Mouse (Mus musculus): Measurements from ENCODE around the gene Best1. TPM values are rescaled to one million over a fixed set of nuclear protein-coding genes. Genes with fewer than 3 reads are reported as not detected.

The Best1 gene
- total RNA-seq (2018; cell fraction: chromatin; rRNA removed): 1 to 10 TPM in 8 of 26 experiments, under 1 TPM in 17, not detected in 1; 0.25 to 4.7 (median 0.74) TPM
- total RNA-seq (2018; cell fraction: cytosol; rRNA removed): 1 to 10 TPM in 9 of 26 experiments, under 1 TPM in 17; 0.35 to 1.7 (median 0.84) TPM
- total RNA-seq (2018; cell fraction: nucleus; rRNA removed): 1 to 10 TPM in 13 of 26 experiments, under 1 TPM in 12, not detected in 1; 0.34 to 3.0 (median 1.1) TPM
- 0.11 to 1.8 TPM (median 0.22 TPM) in 3 replicates for polyA plus RNA-seq (2018)

DNA sequence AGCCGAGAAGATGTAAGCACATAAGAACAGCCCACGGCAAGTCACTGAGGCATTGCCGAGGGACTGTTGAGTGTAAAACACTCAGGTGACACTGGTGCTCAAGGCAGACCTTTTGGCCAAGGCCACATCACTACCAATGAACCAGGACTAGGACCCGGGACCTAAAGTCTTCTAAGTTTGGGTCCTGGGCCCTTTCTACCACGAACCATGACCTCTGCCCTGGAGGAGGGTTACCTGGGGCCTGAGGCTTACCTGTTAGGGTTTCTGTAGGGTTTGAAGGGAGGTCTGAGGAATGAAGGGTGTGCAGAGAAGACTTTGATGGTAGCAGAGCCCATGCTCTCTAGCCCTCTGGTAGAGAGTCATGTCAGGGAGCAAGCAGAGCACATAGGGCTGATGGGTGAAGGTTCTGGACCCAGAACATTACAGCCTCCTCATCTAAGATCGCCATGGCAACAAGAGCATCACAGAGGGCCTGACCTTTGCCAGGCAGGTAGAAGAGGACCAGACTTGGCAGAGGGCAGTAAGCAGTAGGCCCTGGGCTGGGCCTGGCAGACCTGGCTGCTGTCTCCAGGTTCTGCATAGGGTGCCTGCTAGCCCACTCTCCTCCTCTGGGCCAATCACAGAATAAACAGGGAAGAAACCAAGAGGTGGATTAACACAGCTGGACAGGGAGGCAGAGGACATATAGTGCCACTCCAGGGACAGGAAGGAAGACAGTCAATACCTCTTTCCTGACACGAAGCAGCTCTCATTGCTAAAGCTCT, at the start of gene Best1, which contains the start of gene Rab3il1:
TSS of gene Best1 (minus strand) at position 428 of the 764 bp plus-strand sequence.
TSS of gene Rab3il1 (plus strand) at position 464 of the 764 bp plus-strand sequence.
- Histone ChIP-seq H3K36me3 (ENCODE audit: inconsistent target) (no peaks in the 10 kb centered on the region), H3K4me3 (ENCODE audit: inconsistent target) (no peak within 1 kb of the TSS), H3K27ac (no peak within 1 kb of the TSS), H3K79me2 (ENCODE audit: inconsistent target) (no peaks in the 10 kb centered on the region)
- 87% methylated on average over 7 of the region's 7 CpGs for WGBS (ENCODE audit: missing documents)

DNA sequence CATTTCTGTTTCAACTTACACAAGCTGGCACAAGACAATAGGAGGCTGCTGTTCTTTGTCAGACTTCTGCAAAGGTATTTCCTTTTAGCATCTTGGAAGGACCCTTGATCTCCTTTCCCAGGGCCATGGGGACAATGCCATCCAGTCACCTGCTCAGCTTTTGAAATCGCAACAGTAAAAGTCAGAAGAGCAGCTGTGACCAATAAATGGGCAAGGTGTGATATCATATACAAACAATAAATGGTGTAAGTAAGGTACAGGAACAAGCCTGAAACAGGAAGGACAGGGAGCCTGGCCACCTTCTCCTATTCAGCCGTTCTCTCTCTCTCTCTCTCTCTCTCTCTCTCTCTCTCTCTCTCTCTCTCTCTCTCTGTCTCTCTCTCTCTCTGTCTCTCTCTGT, 49.0 kb upstream of the Best1 start:
- no peaks in the 10 kb centered on the region for H3K79me2 ChIP-seq (ENCODE audit: inconsistent target)
- no CpG with 5 or more reads among the region's 2 CpGs for WGBS (ENCODE audit: missing documents)
- H3K27ac ChIP-seq: no peak overlapping the region
- no peak overlapping the region for H3K4me3 ChIP-seq (ENCODE audit: inconsistent target)
- H3K36me3 ChIP-seq (ENCODE audit: inconsistent target): no peaks in the 10 kb centered on the region; the same call in 1 of the 2 replicates

DNA sequence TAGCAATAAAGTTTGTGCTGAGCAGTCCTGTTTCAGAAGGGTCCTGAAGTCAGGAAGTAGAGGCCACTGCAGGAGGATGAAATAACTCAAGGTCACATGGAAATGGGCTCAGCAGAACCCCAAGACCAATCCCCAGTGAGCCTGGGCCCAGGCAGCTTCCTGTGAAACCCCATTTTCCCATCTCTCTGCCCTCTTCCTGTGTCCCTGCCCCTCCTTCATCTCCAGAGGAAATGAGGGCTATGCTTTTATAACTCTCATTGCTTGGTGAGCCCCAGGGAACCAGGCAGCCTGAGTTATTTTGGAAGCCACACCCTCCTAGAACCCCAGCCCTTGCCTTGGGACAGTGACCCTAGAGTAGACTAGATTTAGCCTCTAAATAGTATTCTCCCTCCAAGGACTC, 48.1 kb upstream of the Best1 start:
- Histone ChIP-seq H3K4me3 (ENCODE audit: inconsistent target) (no peak overlapping the region), H3K36me3 (ENCODE audit: inconsistent target) (no peaks in the 10 kb centered on the region; the same call in 1 of the 2 replicates), H3K79me2 (ENCODE audit: inconsistent target) (no peaks in the 10 kb centered on the region), H3K27ac (no peak overlapping the region)

DNA sequence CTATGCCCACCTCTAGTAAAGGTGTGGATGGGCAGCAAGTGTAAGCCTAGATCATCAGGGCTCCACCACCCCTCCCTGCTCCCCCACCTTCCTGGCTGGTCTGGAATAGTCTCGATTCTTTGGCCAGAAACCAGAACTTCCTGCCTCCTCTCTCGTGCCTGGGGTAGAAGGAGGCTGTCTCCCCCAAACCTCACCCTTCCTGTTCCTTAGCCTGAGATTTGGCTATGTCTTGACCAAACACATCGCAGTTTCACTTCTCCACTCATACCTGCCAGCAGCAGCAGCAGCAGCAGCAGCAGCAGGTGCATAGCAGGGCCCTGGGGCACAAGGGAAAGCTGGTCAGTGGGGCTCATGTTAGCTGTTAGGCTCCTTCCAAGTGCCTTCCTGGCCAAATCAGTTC, 45.5 kb upstream of the Best1 start:
- H3K4me3 ChIP-seq (ENCODE audit: inconsistent target): no peak overlapping the region
- no peaks in the 10 kb centered on the region for H3K79me2 ChIP-seq (ENCODE audit: inconsistent target)
- H3K36me3 ChIP-seq (ENCODE audit: inconsistent target): no peaks in the 10 kb centered on the region
- H3K27ac ChIP-seq: no peak overlapping the region
- WGBS (ENCODE audit: missing documents): 10% methylated on average over 3 of the region's 3 CpGs

DNA sequence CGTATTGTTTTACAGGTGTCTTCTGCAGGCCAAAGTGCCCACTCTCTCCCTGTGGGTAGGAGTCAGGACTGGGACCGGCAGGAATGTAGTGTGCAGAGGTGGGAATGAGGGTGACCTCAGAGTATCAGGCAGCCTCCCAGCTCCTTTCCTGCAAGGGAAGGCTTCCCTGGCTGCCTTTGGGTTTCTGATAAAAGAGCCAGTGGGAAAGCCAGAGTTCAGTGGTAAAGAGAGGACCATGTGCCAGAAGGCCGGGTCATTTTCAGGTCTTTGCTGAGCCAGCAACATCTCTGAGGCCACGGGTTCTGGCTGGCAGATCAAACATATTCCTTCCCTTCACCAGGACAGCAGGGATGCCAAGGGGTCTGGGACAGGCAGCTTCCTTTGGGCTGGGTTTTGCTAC, 44.9 kb upstream of the Best1 start:
- no peaks in the 10 kb centered on the region for H3K79me2 ChIP-seq (ENCODE audit: inconsistent target)
- H3K4me3 ChIP-seq (ENCODE audit: inconsistent target): no peak overlapping the region
- H3K27ac ChIP-seq: no peak overlapping the region
- 55% methylated on average over 3 of the region's 4 CpGs for WGBS (ENCODE audit: missing documents)
- H3K36me3 ChIP-seq (ENCODE audit: inconsistent target): no peaks in the 10 kb centered on the region

- WGBS (ENCODE audit: missing documents): 90% methylated on average over 2 of the region's 2 CpGs
- no peak overlapping the region for H3K4me3 ChIP-seq (ENCODE audit: inconsistent target)
- no peaks in the 10 kb centered on the region for H3K36me3 ChIP-seq (ENCODE audit: inconsistent target)
- H3K27ac ChIP-seq: no peak overlapping the region
- H3K79me2 ChIP-seq (ENCODE audit: inconsistent target): no peaks in the 10 kb centered on the region
Observed at GRCm38 (mm10) chr19:10045707-10046106, 44.3 kb upstream of the Best1 start.

- Histone ChIP-seq H3K36me3 (ENCODE audit: inconsistent target) (0 out of 2 replicates have a peak, but pooled peaks cover 5% of the 10 kb centered on the region), H3K4me3 (ENCODE audit: inconsistent target) (no peak overlapping the region), H3K79me2 (ENCODE audit: inconsistent target) (no peaks in the 10 kb centered on the region), H3K27ac (no peak overlapping the region)
Observed at GRCm38 (mm10) chr19:10043643-10044042, 42.2 kb upstream of the Best1 start.

- Histone ChIP-seq H3K4me3 (ENCODE audit: inconsistent target) (no peak overlapping the region), H3K79me2 (ENCODE audit: inconsistent target) (no peaks in the 10 kb centered on the region), H3K27ac (no peak overlapping the region), H3K36me3 (ENCODE audit: inconsistent target) (peaks cover 13% of the 10 kb centered on the region)
- WGBS (ENCODE audit: missing documents): 87% methylated on average over 4 of the region's 4 CpGs
Observed at GRCm38 (mm10) chr19:10042816-10043215, 41.4 kb upstream of the Best1 start.

DNA sequence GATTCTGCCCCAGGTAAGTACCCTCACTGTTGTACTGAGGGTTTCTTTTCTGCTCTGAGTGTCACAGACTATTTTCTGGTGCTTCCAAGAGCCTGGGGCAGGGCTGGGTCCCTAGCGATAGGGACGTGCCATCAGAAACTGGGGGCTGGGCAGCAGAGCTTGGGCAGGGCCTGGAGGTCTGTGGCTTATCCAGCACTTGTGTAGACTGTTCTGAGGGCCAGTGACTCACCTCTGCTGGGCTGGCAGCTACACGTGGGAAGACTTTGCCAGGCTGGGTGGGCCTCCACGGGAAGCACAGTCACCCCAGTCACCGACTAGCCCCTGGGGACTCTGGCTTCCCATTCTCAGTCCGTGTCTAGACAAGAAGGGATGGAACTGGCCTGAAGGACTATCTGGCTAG, 40.8 kb upstream of the Best1 start:
- 59% methylated on average over 6 of the region's 6 CpGs for WGBS (ENCODE audit: missing documents)

GRCm38 (mm10) chr19:10041388-10042148, 40.1 kb upstream of the Best1 start, which contains the start of gene Fads3:
Gene Fads3 (plus strand): TSS chr19:10041569.
- H3K36me3 ChIP-seq (ENCODE audit: inconsistent target): peaks cover 23% of the 10 kb centered on the region
- no peaks in the 10 kb centered on the region for H3K79me2 ChIP-seq (ENCODE audit: inconsistent target)
- peak within 1 kb of the TSS; percentile 20; the same call in 1 of the 2 replicates for H3K4me3 ChIP-seq (ENCODE audit: inconsistent target)
- 3% methylated on average over 42 of the region's 69 CpGs for WGBS (ENCODE audit: missing documents)
- no peak within 1 kb of the TSS for H3K27ac ChIP-seq

More for the DNA sequence above, 40.8 kb upstream of the Best1 start:
- Histone ChIP-seq H3K36me3 (ENCODE audit: inconsistent target) (peaks cover 17% of the 10 kb centered on the region), H3K4me3 (ENCODE audit: inconsistent target) (peak overlapping the region; percentile 20; the same call in 1 of the 2 replicates), H3K27ac (no peak overlapping the region), H3K79me2 (ENCODE audit: inconsistent target) (no peaks in the 10 kb centered on the region)

DNA sequence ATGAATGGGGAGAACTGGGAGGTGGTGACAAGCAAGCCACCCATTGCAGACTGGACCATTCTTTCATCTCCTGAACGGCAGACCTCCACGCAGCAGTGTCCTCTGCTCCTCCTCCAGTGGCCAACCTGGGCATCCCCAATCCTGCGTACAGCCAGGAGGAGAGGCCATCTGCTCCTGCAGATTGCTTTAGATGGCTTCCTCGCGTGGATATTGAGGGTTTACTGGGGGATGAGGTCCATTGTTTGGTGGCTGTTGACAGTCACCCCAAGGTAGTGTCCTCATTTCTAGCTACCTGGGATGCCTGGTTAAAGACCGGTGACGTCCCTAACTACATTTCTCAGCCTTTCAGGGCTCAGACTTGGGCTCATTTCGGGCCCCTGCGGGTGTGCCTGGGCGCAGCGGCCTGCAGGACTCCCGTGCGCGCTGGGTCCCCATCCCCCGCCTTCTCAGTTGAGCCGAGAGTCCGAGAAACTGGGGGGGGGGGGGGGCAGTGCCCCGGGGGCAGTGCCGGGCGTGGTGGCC, 39.5 kb upstream of the Best1 start:
- 37% methylated on average over 20 of the region's 20 CpGs for WGBS (ENCODE audit: missing documents)
- H3K79me2 ChIP-seq (ENCODE audit: inconsistent target): no peaks in the 10 kb centered on the region

DNA sequence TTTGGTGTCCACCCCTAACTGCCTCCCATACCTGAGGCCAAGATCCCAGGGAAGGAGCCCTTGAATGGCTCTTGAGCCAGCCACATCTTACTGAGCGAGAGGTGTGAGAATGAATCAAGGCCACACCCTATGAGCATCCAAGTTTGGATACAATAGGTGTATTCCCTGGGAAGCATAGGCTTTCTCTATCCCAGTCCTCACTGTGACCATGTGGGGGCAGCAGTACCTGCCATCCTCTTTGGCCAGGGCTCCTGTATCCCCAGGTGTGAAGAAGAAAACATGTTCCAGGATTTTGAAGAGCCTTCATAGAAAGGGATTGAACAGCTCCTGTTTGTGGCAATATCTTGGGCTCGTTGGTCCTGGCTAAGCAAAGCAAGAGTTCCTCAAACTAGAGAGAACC, 38.2 kb upstream of the Best1 start:
- Histone ChIP-seq H3K36me3 (ENCODE audit: inconsistent target) (peaks cover 43% of the 10 kb centered on the region), H3K27ac (no peak overlapping the region), H3K4me3 (ENCODE audit: inconsistent target) (no peak overlapping the region), H3K79me2 (ENCODE audit: inconsistent target) (no peaks in the 10 kb centered on the region)
- 73% methylated on average over 2 of the region's 2 CpGs for WGBS (ENCODE audit: missing documents)

More for the DNA sequence above, 39.5 kb upstream of the Best1 start:
- H3K27ac ChIP-seq: no peak overlapping the region
- no peak overlapping the region for H3K4me3 ChIP-seq (ENCODE audit: inconsistent target)
- peaks cover 30% of the 10 kb centered on the region for H3K36me3 ChIP-seq (ENCODE audit: inconsistent target)

DNA sequence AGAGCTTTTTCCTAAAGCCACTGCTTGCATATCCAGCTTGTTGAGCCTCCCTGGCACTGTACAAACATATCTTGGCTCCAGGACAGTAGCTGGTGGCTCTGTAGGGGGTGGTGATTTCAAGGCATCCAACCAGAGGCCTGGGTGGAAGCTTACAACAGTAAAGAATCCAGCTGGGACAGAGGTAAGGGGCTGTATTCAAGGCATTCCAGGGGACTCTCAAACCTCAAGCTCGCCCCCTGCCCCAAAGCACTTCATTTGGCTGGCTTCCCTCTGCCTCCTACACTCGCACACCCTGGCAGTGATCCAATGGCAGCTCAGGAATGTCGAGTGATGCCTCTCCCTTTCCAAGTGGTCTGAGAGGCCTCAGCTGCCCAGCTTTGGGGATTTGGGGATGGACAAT, 37.5 kb upstream of the Best1 start:
- Histone ChIP-seq H3K79me2 (ENCODE audit: inconsistent target) (no peaks in the 10 kb centered on the region), H3K36me3 (ENCODE audit: inconsistent target) (peaks cover 50% of the 10 kb centered on the region), H3K4me3 (ENCODE audit: inconsistent target) (no peak overlapping the region), H3K27ac (no peak overlapping the region)
- 76% methylated on average over 3 of the region's 3 CpGs for WGBS (ENCODE audit: missing documents)

DNA sequence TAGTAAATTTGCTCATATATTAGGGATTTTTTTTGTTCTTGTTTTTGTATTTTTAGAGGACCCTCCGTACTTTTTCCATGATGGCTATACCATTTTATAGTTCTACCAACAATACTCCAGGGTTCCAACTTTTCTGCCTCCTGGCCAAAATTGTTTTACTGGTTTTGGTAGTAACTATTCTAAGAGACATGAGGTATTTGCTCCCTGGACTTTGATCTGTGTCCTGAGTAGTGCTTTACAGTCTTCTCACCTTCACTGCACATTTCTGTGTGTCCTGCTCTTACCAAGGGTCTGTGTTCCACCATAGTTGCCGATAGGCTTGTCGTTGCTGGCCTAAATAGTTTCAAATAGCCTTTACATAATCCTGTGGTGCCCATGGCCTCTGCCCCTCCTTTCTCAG, 36.9 kb upstream of the Best1 start:
- Histone ChIP-seq H3K27ac (no peak overlapping the region), H3K79me2 (ENCODE audit: inconsistent target) (no peaks in the 10 kb centered on the region), H3K4me3 (ENCODE audit: inconsistent target) (no peak overlapping the region), H3K36me3 (ENCODE audit: inconsistent target) (peaks cover 53% of the 10 kb centered on the region)
- 97% methylated on average over 3 of the region's 3 CpGs for WGBS (ENCODE audit: missing documents)
